8 mouse cellular contexts compared by ENCODE assay signal in the genomic region with DNA sequence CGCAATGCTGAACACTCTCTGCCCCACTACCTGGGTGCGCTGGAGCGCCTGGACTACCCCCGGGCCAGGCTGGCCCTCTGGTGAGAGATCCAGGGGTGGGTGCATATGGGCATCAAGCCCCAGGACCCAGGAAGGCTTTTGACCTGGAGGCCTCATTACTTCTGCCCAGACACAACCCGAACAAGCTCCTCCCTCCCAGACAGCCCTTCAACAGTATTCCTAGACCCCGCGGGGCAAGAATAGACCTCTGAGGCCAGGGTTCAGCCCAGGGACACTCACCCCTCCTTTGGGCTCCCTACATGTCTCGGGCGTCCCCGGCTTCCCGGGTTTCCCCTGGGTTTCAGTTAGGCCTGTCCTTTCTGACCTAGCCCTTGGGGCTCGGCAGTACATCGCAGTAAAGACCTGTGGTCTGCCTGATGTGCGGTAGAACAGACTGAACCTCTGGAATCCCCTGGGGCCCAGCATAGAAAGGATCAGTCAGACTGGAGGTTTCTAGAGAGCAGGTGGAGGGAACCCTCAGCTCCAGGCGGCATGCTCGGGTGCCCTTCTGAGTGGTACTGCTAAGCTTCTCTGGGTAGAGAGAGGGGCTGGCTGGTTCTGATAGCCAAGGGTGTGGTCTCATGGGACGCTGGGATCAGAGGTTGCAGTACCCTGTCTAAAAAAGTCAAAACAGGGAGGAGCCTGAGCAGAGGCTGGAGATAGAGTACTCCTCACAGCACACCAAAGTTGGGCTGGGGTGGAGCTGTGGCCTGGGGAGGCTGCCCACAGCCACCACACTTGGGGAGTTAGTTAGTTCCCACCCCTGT. TPM values are rescaled to one million over a fixed set of nuclear protein-coding genes. Genes with fewer than 3 reads are reported as not detected.
DNase-seq lines count a peak whose midpoint lies in the region; TF ChIP-seq lines count a peak whose summit lies in the region.

No protein-coding gene starts in this region.

- H3K36me3 ChIP-seq in kidney, adult 2 months (ENCODE audit: control insufficient read depth, insufficient read depth, low read length): no peaks in the 10 kb centered on the region
- peaks cover 41% of the 10 kb centered on the region for H3K36me3 ChIP-seq in megakaryocyte, embryonic 14.5 days (replicated peaks; ENCODE audit: low read length)
- no peaks in the 10 kb centered on the region for H3K36me3 ChIP-seq in splenic B cell, adult 2 months (ENCODE audit: control insufficient read depth, insufficient read depth, low read length, poor library complexity, severe bottlenecking)

- TF ChIP-seq CTCF in kidney, adult 2 months (conservative IDR thresholded peaks at IDR 0.05; ENCODE audit: insufficient read depth, insufficient read length, low read depth, low read length): no peak
- no peak for TF ChIP-seq CTCF in bone marrow, adult 2 months (IDR thresholded peaks at IDR 0.05; ENCODE audit: control insufficient read depth, insufficient read depth, low read length)

- H3K4me3 ChIP-seq in kidney, adult 2 months (ENCODE audit: insufficient read depth, low read depth, low read length): peak overlapping the region; percentile 53
- H3K4me3 ChIP-seq in bone marrow, adult 2 months (replicated peaks; ENCODE audit: control insufficient read depth, low read depth, low read length): peak overlapping the region; percentile 93
- peak overlapping the region; percentile 98 for H3K4me3 ChIP-seq in megakaryocyte, embryonic 14.5 days (replicated peaks)

- no peaks in the 10 kb centered on the region for H3K4me1 ChIP-seq in kidney, adult 2 months (ENCODE audit: control insufficient read depth, insufficient read depth, low read length)
- H3K4me1 ChIP-seq in bone marrow, adult 2 months (ENCODE audit: control insufficient read depth, insufficient read depth, low read length): no peaks in the 10 kb centered on the region; the same call in 1 of the 2 replicates
- peaks cover 65% of the 10 kb centered on the region for H3K4me1 ChIP-seq in megakaryocyte, embryonic 14.5 days

- no peaks in the 10 kb centered on the region for H3K27me3 ChIP-seq in kidney, adult 2 months (replicated peaks; ENCODE audit: control insufficient read depth, insufficient read depth, low read length)
- no peaks in the 10 kb centered on the region for H3K27me3 ChIP-seq in megakaryocyte, embryonic 14.5 days (replicated peaks)
- no peaks in the 10 kb centered on the region for H3K27me3 ChIP-seq in splenic B cell, adult 2 months (ENCODE audit: control insufficient read depth, insufficient read depth, low read length, poor library complexity, severe bottlenecking)

- no peak for TF ChIP-seq POLR2A in kidney, adult 2 months (IDR thresholded peaks at IDR 0.05; ENCODE audit: low read depth, low read length)
- TF ChIP-seq POLR2A in bone marrow, adult 2 months (IDR thresholded peaks at IDR 0.05; ENCODE audit: borderline replicate concordance, control insufficient read depth, low read depth, low read length): peak; percentile 82

- WGBS in kidney, adult 2 months: 22% methylated on average over 17 of the region's 17 CpGs
- WGBS in bone marrow, adult 2 months: 2% methylated on average over 17 of the region's 17 CpGs

- no peaks in the 10 kb centered on the region for H3K9me3 ChIP-seq in megakaryocyte, embryonic 14.5 days

- intact Hi-C loops in gastrocnemius, postnatal 14 days (cut with DNase I; ENCODE audit: low total_unique reads): no loop called here

- DNase-seq in kidney, adult 2 months: no peak
- DNase-seq in kidney, adult 8-10 months: no peak
- DNase-seq in gastrocnemius, postnatal 14 days: peak; percentile 40
- peak; percentile 71 for DNase-seq in induced T-regulatory cell, adult 2 months (ENCODE audit: low read depth)
- DNase-seq in splenic B cell, adult 2 months (ENCODE audit: low read depth, low spot score): peak; percentile 18
- DNase-seq in cerebellum, postnatal 14 days: no peak

- no peak overlapping the region for H3K27ac ChIP-seq in kidney, adult 2 months (ENCODE audit: insufficient read depth, low read depth, low read length)
- H3K27ac ChIP-seq in bone marrow, adult 2 months (ENCODE audit: control insufficient read depth, insufficient read depth, low read depth, low read length, poor library complexity): peak overlapping the region; percentile 87

RNA-seq across cellular contexts. Expression of a gene that starts 0.9 kb away (rescaled TPM):
- 2.3 and 3.3 TPM in 2 replicates for polyA plus RNA-seq in kidney, adult 2 months (2012; rRNA removed)
- polyA plus RNA-seq in bone marrow, adult 2 months (2011; ENCODE audit: insufficient read depth, insufficient read length, low replicate concordance, missing spikeins): 8.8 and 12.9 TPM in 2 replicates
- total RNA-seq in gastrocnemius, postnatal 14 days (2021): 10 to 100 TPM; 17.7 TPM
- polyA plus RNA-seq in megakaryocyte, embryonic 14.5 days (2012; ENCODE audit: insufficient read depth, low replicate concordance): 68.0 and 210 TPM in 2 replicates

RNA-seq across cellular contexts. Expression of a gene that starts 19.2 kb away (rescaled TPM):
- polyA plus RNA-seq in kidney, adult 2 months (2012; rRNA removed): 17.6 and 21.5 TPM in 2 replicates
- 55.1 and 78.8 TPM in 2 replicates for polyA plus RNA-seq in bone marrow, adult 2 months (2011; ENCODE audit: insufficient read depth, insufficient read length, low replicate concordance, missing spikeins)
- total RNA-seq in gastrocnemius, postnatal 14 days (2021): 10 to 100 TPM; 15.1 to 16.1 TPM
- 2.2 and 19.1 TPM in 2 replicates for polyA plus RNA-seq in megakaryocyte, embryonic 14.5 days (2012; ENCODE audit: insufficient read depth, low replicate concordance)

RNA-seq across cellular contexts. Expression of a gene that starts 50.0 kb away (rescaled TPM):
- 43.9 and 48.1 TPM in 2 replicates for polyA plus RNA-seq in kidney, adult 2 months (2012; rRNA removed)
- 14.8 and 22.3 TPM in 2 replicates for polyA plus RNA-seq in bone marrow, adult 2 months (2011; ENCODE audit: insufficient read depth, insufficient read length, low replicate concordance, missing spikeins)
- total RNA-seq in gastrocnemius, postnatal 14 days (2021): 10 to 100 TPM; 21.1 to 21.9 TPM
- 74.8 and 193 TPM in 2 replicates for polyA plus RNA-seq in megakaryocyte, embryonic 14.5 days (2012; ENCODE audit: insufficient read depth, low replicate concordance)

Comparison
In these comparisons a context has a peak if more than half of its experiments do, and no peak if none do; other contexts are left out.
1. DNase-seq: peak in gastrocnemius, postnatal 14 days (single experiment), induced T-regulatory cell, adult 2 months (single experiment) and splenic B cell, adult 2 months (single experiment); none in kidney, adult 2 months (single experiment), kidney, adult 8-10 months (0 of 2) and cerebellum, postnatal 14 days (0 of 2).
2. Peak in every context shown above with its lines, with median percentiles within 50 percentile points of each other: H3K4me3 ChIP-seq.